Mouse (Mus musculus): ENCODE results near the gene Irak2.
"Not testable (repeated sequence)": the region's sequence is repeated elsewhere in the genome, so short reads cannot be mapped to it uniquely, and the experiment has no call there.

Irak2 gene

GRCm38 (mm10) chr6:113695203-113695602, 56.9 kb downstream of the Irak2 start:
- no peak for DNase-seq (ENCODE audit: extremely low read depth, insufficient read length, low spot score)

DNA sequence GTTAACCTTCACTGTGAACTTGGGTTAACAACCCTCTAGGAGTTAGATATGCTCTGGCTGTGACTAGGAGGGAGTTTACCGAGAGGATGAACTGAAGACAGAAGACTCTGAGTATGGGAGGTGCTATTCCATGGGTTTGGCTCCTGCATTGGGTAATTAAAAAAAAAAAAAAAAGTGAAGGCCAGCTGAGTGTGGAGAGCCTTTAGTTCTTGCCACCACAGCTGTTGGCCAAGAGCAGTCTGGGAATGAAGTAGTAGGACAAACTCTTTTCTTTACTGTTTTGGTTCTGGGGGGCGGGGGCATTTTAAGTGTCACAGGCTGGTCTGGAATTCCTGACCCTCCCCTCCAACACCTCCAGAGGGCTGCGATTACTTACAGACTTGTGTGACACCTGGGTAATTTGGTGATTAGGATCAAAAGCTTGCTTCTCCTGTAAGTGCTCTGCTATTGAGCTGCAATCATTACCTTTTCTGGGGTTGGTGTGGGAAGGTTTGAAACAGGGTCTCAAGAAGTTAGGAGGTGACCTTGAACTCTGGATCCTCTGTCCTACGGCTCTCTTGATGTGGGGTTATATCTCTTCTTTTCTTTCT, 57.6 kb downstream of the Irak2 start:
- DNase-seq (ENCODE audit: extremely low read depth, insufficient read length, low spot score): no peak

DNA sequence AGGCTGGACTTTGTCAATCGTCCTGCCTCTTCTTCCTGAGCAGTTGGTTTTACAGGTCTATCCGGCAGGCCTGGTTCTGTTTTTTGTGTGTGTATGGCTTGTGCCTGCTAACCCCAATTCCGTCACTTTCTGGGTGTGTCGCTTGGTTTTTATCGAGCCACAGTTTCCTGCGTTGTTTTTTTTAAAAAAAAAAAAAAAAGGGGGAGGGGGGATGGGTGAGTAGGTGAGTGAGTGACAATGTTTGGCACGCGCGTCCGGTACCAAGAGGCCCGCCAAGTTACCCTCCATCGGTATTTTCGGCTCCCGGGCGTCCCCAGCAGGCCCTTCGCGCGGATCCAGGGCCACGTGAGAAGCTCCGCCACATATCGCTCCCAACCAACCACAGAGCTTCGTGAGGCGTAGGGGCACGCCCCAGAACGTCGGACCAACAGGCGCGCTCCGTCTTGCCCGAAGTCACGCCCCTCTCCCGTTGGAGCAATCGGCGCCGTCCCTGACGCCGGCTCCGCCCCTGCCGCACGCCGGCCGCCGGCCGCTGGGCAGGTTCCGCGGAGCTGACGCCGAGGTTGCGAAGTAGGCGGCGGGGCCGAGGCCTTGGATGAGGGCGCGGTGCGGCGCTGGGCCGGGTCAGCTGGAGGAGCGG, 58.4 kb downstream of the Irak2 start, which contains the start of gene Tatdn2:
Gene Tatdn2, plus strand, starts transcription at position 469 of the 640 bp plus-strand sequence.
- DNase-seq (ENCODE audit: extremely low read depth, insufficient read length, low spot score): peak; percentile 100

GRCm38 (mm10) chr6:113697222-113698205, 59.2 kb downstream of the Irak2 start:
- DNase-seq (ENCODE audit: extremely low read depth, insufficient read length, low spot score): no peak

GRCm38 (mm10) chr6:113712718-113713117, 74.5 kb downstream of the Irak2 start:
- no peak for DNase-seq (ENCODE audit: extremely low read depth, insufficient read length, low spot score)

DNA sequence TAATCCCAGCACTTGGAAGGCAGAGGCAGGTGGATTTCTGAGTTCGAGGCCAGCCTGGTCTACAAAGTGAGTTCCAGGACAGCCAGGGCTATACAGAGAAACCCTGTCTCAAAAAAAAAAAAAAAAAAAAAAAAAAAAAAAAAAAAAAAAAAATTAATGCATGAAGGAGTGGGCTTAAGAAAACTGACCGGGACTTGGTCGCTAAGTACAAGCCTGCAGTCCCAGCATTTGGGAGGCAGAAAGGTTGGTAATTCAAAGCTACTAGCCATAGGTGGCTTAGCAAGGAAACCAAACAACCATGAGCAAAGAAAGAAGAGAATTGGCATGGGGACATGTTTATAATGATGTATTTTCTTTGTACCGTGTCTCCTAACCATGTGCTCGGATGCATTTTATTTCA, 75.1 kb downstream of the Irak2 start:
- DNase-seq (ENCODE audit: extremely low read depth, insufficient read length, low spot score): not testable (repeated sequence)

- no peak for DNase-seq (ENCODE audit: extremely low read depth, insufficient read length, low spot score)
Observed at GRCm38 (mm10) chr6:113714276-113714675, 76.0 kb downstream of the Irak2 start.

- no peak for DNase-seq (ENCODE audit: extremely low read depth, insufficient read length, low spot score)
Observed at GRCm38 (mm10) chr6:113714797-113715196, 76.5 kb downstream of the Irak2 start.

DNA sequence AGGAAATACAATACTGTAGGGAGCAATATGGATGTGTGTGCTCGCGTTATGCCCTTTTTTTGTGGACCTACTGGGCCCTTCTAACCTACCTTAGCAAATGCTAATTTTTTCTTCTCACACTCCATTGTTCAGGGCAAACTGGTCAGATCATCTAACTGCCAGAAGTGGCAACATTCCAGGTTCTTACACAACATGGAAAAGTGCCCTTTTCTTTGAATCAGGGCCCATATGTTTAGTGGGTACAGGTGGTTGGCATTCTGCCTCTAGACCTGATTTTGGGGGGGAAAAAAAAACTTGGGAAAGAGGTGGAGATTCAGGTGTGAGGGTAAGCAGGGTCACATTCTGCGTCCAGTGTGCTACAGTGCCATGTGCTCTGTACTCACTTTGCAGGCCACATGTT, 79.3 kb downstream of the Irak2 start:
- no peak for DNase-seq (ENCODE audit: extremely low read depth, insufficient read length, low spot score)

- DNase-seq (ENCODE audit: extremely low read depth, insufficient read length, low spot score): no peak
Observed at GRCm38 (mm10) chr6:113719878-113720277, 81.6 kb downstream of the Irak2 start, which contains the start of gene Ghrl. Gene Ghrl, minus strand, starts transcription at chr6:113719880.

DNA sequence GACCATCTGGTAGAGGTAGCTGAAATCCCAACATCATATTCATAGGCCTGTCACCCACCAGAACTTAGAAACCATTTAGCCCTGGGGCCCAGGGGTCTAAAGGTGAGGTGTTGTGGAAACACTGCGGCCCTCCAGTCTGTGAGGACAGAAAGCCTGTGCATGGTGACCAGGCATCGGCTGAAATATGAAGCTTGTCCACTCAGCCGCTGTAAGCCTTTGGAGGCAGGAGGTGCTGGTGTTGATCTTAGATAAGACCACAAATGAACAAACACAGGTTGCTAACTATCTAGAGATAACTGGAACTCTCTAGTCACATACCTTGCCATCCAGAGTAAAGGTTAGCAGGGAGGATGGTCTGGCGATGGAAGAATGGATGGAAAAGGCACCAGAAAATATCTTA, 82.8 kb downstream of the Irak2 start:
- DNase-seq (ENCODE audit: extremely low read depth, insufficient read length, low spot score): no peak

DNA sequence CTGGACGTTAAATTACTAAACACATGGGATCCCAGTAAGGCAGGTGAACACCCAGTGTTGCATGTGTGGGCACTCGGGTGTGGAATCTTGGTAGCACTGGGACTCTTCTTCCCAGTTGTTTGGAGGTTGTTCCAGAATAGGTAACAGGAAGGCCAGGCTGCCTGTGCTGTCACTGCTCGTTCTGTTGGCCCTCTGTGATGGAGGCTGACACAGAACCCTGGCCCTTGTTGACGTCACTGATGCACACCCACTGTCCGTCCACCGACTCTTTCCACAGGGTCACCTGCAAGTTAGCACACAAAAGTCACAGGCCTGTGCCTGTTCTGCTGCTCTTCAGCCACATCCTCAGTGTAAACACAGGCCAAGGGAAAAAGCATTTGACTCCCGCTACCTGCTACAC, 89.9 kb downstream of the Irak2 start:
- DNase-seq (ENCODE audit: extremely low read depth, insufficient read length, low spot score): no peak

DNA sequence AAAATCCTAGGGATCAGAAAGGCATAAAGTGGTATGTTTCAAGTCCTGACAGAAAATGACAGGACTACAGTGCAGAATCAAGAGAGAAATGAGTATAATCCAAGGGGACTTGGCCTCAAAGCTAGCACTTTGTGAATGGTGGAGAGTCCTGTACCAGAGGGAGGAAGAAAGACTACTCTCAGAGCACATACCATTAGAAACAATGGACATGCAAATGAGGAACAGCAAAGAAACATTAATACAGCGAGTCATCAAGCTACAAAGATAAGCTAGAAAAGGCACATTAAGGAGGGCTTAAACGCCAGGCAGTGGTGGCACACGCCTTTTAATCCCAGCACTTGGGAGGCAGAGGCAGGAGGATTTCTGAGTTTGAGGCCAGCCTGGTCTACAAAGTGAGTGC, 93.0 kb downstream of the Irak2 start:
- no peak for DNase-seq (ENCODE audit: extremely low read depth, insufficient read length, low spot score)

- no peak for DNase-seq (ENCODE audit: extremely low read depth, insufficient read length, low spot score)
Observed at GRCm38 (mm10) chr6:113737318-113738046, 99.2 kb downstream of the Irak2 start.

- peak; percentile 90 for DNase-seq (ENCODE audit: extremely low read depth, insufficient read length, low spot score)
Observed at GRCm38 (mm10) chr6:113740236-113741217, 102.3 kb downstream of the Irak2 start, which contains the start of gene Sec13. Gene Sec13, minus strand, starts transcription at chr6:113740743.

GRCm38 (mm10) chr6:113741425-113741824, 103.2 kb downstream of the Irak2 start:
- no peak for DNase-seq (ENCODE audit: extremely low read depth, insufficient read length, low spot score)

DNA sequence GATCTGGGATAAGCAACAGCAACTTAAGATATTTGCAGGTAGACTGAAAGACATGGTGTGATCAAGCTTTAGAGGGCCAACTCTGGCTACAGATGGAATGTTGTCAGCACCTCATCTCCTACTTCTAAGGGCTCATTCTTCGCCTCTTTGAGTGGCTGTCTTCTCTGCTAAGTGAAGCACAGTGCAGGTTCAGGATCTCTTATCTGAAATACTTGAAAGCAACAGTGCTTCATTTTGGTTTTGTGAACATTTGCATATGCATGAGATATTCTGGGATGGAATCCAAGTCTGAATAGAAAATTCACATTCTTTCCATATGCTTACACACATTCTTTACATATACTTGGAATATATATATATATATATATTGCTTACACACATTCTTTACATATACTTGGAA, 104.1 kb downstream of the Irak2 start:
- no peak for DNase-seq (ENCODE audit: extremely low read depth, insufficient read length, low spot score)

GRCm38 (mm10) chr6:113743111-113743510, 104.8 kb downstream of the Irak2 start:
- DNase-seq (ENCODE audit: extremely low read depth, insufficient read length, low spot score): no peak

Measured in 3134 (cell line).